Mouse (Mus musculus) kidney, adult 2 months (tissue): Measurements from ENCODE around the gene Rin2. TPM values are rescaled to one million over a fixed set of nuclear protein-coding genes. Genes with fewer than 3 reads are reported as not detected.

Experiments
- DNase-seq: peaks from one replicate; pipeline ENCODE4 v3.0.0; 2021
- H3K27ac ChIP-seq: fragments of 200-500 bp; 2 replicates; pipeline ENCODE4 v1.5.1; 2012; ENCODE audit warnings: low read depth, low read length, control low read depth, inconsistent platforms; ENCODE audit not compliant: insufficient read depth
- H3K27me3 ChIP-seq: fragments of 200-500 bp; replicated peaks from 2 replicates; pipeline ENCODE4 v1.6.1; 2012; ENCODE audit warnings: mild to moderate bottlenecking, moderate library complexity, low read length, inconsistent platforms; ENCODE audit not compliant: control insufficient read depth, insufficient read depth
- H3K36me3 ChIP-seq: fragments of 200-500 bp; 2 replicates; pipeline ENCODE4 v1.6.1; 2012; ENCODE audit warnings: mild to moderate bottlenecking, moderate library complexity, low read length, inconsistent platforms; ENCODE audit not compliant: control insufficient read depth, insufficient read depth
- H3K4me1 ChIP-seq: fragments of 200-500 bp; 2 replicates; pipeline ENCODE4 v1.6.1; 2011; ENCODE audit warnings: low read length; ENCODE audit not compliant: control insufficient read depth, insufficient read depth
- H3K4me3 ChIP-seq: fragments of 200-500 bp; 2 replicates; pipeline ENCODE4 v1.5.1; 2011; ENCODE audit warnings: mild to moderate bottlenecking, low read depth, low read length, control low read depth; ENCODE audit not compliant: insufficient read depth
- CTCF ChIP-seq: fragments of 200-500 bp; conservative IDR thresholded peaks from 2 replicates; pipeline ENCODE4 v1.5.1; 2011; ENCODE audit warnings: low read depth, mild to moderate bottlenecking, control low read depth, low read length, moderate library complexity, mixed read lengths; ENCODE audit not compliant: insufficient read depth, insufficient read length
- POLR2A ChIP-seq: fragments of 200-500 bp; IDR thresholded peaks from one replicate; pipeline ENCODE4 v1.6.1; 2011; ENCODE audit warnings: low read depth, low read length, control low read depth
- WGBS: fragments of 180-500 bp; shearing (Covaris S2); methylation state at CpG from one replicate; pipeline ENCODE4 v1.1.7; 2018; 5-methylcytosine and 5-hydroxymethylcytosine counted together
- polyA plus RNA-seq: library from polyadenylated mRNA; depleted of rRNA; stranded (reverse); fragments of >200 nt; gene quantifications from 2 replicates; pipeline ENCODE4 v1.2.3, GENCODE M21; 2012

The Rin2 gene
- polyA plus RNA-seq, 1 experiment: 18.8 TPM

DNA sequence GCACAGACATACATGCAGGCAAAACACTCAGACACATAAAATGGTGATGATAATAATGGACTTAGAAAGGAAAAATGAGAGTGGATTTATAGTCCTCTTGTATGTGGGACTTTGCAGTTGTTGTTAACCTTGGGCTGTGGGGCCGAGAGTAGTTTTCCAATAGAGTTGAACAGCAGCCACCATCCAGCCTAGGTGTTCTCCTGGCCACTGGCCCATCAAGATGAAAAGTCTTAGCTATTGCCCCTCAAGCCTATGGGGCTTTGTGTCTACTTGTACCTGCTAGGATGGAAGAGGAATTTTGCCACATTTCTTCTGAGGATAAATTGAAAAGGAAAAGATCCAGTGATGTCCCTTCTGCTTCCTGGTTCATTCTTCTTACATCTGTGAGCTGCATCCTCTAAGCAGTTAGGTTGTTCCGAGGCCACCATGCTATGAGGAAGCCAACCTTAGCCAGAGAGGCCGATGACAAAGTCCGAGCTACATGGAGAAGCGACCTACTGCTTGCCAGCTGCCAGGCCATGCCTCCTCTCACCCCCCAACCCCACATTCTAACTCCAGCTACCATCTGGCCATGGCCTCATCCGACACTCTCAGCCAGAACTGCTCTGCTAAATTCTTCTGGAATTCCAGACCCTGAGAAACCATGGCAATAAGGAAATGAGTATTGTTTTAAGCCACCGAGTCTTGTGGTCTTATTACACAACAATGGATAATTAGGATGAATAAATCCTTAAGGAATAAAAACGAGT, 25.4 kb downstream of the Rin2 start:
- 41% methylated on average over 8 of the region's 8 CpGs for WGBS

DNA sequence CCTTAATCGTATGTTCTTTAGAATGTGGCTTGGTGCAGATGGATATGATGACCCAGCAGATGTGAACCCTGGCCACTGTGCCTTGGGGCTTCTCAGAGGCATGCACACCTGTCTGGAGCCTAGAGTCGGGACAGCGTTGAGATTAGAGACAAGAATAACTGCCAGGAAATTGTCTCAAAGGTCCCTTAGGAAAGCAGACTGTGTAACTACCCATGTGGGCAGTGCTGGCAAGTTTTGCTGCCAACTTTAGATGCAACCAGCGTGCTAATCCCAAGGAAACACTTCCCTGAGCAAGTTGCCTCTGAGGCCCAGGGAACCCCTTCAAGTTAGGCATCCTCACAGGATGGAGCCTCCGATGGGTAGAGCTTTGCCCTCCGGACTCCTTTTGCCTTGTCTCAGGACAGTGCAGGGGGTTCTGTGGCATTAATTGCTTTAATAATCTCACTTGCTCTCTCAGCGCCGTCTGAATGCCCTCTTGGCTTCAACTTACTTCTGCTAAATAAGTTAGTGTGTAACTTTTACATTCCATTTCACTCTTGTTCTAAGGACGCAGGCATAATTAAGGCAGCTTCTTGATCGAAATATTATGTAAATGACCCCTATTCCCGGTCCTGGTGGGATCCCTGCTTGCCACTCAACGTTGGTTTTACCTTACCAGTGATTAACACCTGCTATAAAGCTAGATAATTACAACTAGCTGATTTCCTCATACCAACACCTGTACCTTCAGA, 26.8 kb downstream of the Rin2 start:
- H3K4me3 ChIP-seq: no peak overlapping the region
- WGBS: 37% methylated on average over 12 of the region's 12 CpGs
- no peak for TF ChIP-seq POLR2A
- no peak for TF ChIP-seq CTCF
- DNase-seq: peak; percentile 78
- H3K27ac ChIP-seq: 0 out of 2 replicates have a peak overlapping the region, but pooled peaks have one; percentile 24
- no peaks in the 10 kb centered on the region for H3K36me3 ChIP-seq
- peaks cover 11% of the 10 kb centered on the region; the same call in 1 of the 2 replicates for H3K4me1 ChIP-seq
- no peaks in the 10 kb centered on the region for H3K27me3 ChIP-seq

More for the DNA sequence above, 25.4 kb downstream of the Rin2 start:
- Histone ChIP-seq H3K27me3 (no peaks in the 10 kb centered on the region), H3K27ac (no peak overlapping the region), H3K4me3 (no peak overlapping the region), H3K4me1 (peaks cover 11% of the 10 kb centered on the region; the same call in 1 of the 2 replicates), H3K36me3 (no peaks in the 10 kb centered on the region)
- peak; percentile 51 for DNase-seq
- TF ChIP-seq CTCF: no peak
- TF ChIP-seq POLR2A: no peak

DNA sequence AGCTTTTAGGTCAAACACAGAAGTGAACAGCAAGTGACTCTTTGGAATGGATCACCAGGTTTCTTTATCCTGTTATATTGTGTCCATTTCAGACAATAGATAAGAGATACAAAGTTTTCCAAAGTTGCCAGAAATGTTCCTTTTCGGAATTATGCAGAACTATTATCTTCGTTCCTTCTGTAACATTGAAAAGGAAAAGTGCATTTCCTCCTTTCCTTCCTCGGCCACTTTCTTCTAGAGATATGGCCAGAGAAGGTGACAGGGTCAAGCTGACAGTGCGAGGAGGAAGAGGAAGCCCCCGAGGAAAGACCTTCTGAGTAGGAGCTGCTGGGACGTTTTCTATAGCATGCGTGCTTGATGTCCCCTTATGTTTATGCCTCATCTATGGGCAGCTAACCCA, 29.7 kb downstream of the Rin2 start:
- Histone ChIP-seq H3K4me1 (peaks cover 11% of the 10 kb centered on the region; the same call in 1 of the 2 replicates), H3K27ac (no peak overlapping the region), H3K27me3 (no peaks in the 10 kb centered on the region), H3K4me3 (no peak overlapping the region), H3K36me3 (no peaks in the 10 kb centered on the region)
- TF ChIP-seq CTCF (no peak), POLR2A (no peak)
- peak; percentile 15 for DNase-seq
- WGBS: 73% methylated on average over 7 of the region's 7 CpGs

DNA sequence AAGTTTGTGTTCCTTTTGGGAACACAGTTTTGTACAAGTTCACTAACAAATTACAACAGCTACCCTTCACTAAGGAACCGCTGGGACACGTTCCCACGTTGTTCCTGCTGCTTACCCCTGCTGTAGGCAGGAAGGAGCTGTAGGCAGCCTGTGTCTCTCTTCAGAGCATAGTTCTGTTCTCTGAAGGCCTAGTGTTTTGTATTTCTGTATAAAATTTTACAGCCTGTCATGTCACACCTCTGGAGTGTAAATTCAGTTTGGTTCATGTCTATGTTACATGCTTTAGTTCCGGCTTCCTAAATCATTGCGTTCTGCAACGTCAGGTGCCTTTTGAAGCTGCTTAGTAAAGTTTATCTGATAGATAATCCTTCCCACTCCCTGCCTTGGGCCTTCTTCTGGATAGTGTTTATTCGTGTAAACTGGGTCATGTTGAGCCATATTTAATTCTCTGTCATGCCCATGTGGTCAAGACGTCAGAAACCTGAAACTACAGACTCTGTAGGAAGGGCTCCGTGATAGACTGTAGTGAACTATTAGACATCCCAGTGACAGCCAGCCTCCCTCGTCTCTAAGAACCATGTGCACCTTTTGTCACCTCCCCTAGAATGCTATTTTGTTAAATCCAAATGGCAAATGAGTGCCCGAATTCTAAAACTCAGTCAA, 34.8 kb downstream of the Rin2 start:
- Histone ChIP-seq H3K27me3 (no peaks in the 10 kb centered on the region), H3K36me3 (no peaks in the 10 kb centered on the region), H3K4me3 (no peak overlapping the region), H3K27ac (no peak overlapping the region), H3K4me1 (no peaks in the 10 kb centered on the region)
- WGBS: 69% methylated on average over 11 of the region's 11 CpGs
- TF ChIP-seq CTCF: no peak
- TF ChIP-seq POLR2A: no peak
- no peak for DNase-seq

DNA sequence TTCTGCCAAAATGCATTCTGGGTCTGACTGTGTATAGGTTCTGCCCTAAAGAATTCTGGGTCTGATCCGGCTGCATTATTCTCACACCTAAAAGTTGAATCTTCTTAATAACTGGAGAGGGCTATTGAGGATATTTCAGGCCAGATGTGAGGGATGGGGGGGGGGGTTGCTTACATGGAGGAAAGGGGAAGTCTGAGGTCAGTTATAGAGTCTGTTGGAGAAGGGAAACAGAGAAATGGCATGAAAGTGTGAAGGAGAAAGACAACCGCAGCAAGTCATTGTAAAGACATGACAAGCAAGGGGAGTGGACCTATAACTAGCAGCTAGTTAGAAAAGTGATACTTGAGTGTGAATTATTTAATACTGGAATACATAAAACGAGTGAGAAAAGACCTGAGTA, 36.5 kb downstream of the Rin2 start:
- TF ChIP-seq POLR2A (no peak), CTCF (no peak)
- no peak for DNase-seq
- Histone ChIP-seq H3K4me3 (no peak overlapping the region), H3K36me3 (no peaks in the 10 kb centered on the region), H3K27me3 (no peaks in the 10 kb centered on the region), H3K27ac (no peak overlapping the region), H3K4me1 (no peaks in the 10 kb centered on the region)
- 74% methylated on average over 3 of the region's 3 CpGs for WGBS

DNA sequence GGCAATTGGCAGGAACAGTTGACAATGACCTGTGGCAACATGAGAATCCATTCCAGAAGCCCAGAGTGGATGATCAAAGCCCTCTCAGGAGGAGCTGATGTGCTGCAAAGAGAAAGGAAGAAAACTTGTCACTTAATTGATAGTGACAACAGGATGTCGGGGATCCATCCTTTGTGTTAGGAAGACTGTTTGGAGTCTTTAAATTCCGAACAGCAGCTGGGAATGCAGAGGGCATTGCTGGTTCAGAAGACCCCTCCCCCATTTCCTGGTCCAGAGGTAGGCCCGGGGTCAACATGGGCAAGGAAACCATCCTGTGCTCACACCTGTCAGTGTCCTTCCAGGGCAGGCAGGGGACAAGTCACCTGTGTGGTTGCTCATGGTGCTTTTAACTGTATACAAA, 37.0 kb downstream of the Rin2 start:
- H3K27ac ChIP-seq: no peak overlapping the region
- H3K36me3 ChIP-seq: no peaks in the 10 kb centered on the region
- H3K27me3 ChIP-seq: no peaks in the 10 kb centered on the region
- no peak for DNase-seq
- TF ChIP-seq POLR2A (no peak), CTCF (no peak)
- 47% methylated on average over 3 of the region's 3 CpGs for WGBS
- no peak overlapping the region for H3K4me3 ChIP-seq
- H3K4me1 ChIP-seq: no peaks in the 10 kb centered on the region

DNA sequence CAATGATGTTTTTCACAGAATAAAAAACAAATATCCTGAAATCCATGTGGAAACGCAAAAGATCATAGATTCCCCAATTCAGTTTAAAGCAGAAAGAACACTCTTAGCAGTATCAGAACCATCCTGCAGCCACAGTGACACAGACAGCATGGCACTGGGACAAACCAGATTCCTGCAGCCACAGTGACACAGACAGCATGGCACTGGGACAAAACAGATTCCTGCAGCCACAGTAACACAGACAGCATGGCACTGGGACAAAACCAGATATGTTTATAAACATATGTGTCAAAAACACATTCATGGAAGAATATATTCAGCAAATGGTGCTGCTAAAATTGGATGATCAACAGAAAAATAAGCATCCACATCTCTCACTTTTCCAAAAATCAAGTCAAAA, 42.5 kb downstream of the Rin2 start:
- WGBS: 96% methylated on average over 1 of the region's 1 CpGs
- H3K27me3 ChIP-seq: no peaks in the 10 kb centered on the region
- H3K4me1 ChIP-seq: no peaks in the 10 kb centered on the region
- H3K36me3 ChIP-seq: no peaks in the 10 kb centered on the region
- no peak overlapping the region for H3K27ac ChIP-seq
- DNase-seq: no peak
- no peak for TF ChIP-seq POLR2A
- TF ChIP-seq CTCF: no peak
- H3K4me3 ChIP-seq: no peak overlapping the region
